Mouse (Mus musculus) stomach, postnatal 0 days (tissue): ENCODE measurements around the gene Irak2.

Experiments
- CTCF ChIP-seq: IDR thresholded peaks from 2 replicates; pipeline ENCODE4 v1.5.1; 2016; ENCODE audit warnings: antibody characterized with exemption, low read depth, mild to moderate bottlenecking, moderate library complexity
- EP300 ChIP-seq: optimal IDR thresholded peaks from 2 replicates; pipeline ENCODE3; 2016; ENCODE audit warnings: antibody characterized with exemption

GRCm38 (mm10) chr6:113697222-113698205 is 59.2 kb downstream of the Irak2 start:
- no peak for TF ChIP-seq CTCF
- TF ChIP-seq EP300 = no peak
